Mouse (Mus musculus): Measurements from ENCODE around the gene Gm4881.

DNA sequence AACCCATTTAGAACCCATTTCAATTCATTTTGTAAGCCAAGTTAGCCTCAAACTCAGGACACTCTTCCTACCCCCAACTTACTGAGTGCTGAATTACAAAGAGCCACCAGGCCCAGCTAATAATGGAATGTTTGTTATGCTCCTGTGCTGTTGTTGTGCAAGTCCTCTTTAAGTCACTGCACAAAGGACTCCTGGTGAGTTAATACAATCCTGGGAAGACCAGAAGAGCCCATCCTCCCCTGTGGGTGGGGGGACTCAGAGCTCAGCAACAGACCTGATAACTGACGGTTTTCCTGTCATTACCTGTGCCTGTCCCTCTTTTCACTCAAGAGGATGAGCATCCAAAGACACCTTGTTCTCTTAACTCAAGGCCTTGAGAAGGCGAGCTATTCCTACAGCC lies 64.7 kb downstream of the Gm4881 start:
- TF ChIP-seq MAX (IDR thresholded peaks at IDR 0.05) (no peak), CTCF (IDR thresholded peaks at IDR 0.05; ENCODE audit: control insufficient read depth, insufficient read depth, insufficient read length) (no peak), MYOG (IDR thresholded peaks at IDR 0.05; ENCODE audit: control insufficient read depth, extremely low read depth, insufficient read length) (no peak)
